In genomic region chr19:5874969-5875480, GRCm38 (mm10) we compare ENCODE assay signal across 8 mouse cellular contexts. TPM values are rescaled to one million over a fixed set of nuclear protein-coding genes. Genes with fewer than 3 reads are reported as not detected.
DNase-seq lines count a peak whose midpoint lies in the region; ATAC-seq lines count a peak whose summit lies in the region.

Gene Frmd8, minus strand, starts transcription at chr19:5875274.

- peaks cover 22 to 56% of the 10 kb centered on the region in 2 experiments for H3K4me1 ChIP-seq in heart, embryonic 14.5 days (ENCODE audit: control insufficient read depth in 2 of 2, insufficient read depth in 2 of 2, low read length in 2 of 2)
- peaks cover 83% of the 10 kb centered on the region for H3K4me1 ChIP-seq in liver, embryonic 13.5 days (replicated peaks)
- H3K4me1 ChIP-seq in stomach, embryonic 16.5 days (ENCODE audit: control insufficient read depth, insufficient read depth, low read length), result peaks cover 34% of the 10 kb centered on the region

- under 1% methylated on average over 37 of the region's 37 CpGs for WGBS in heart, embryonic 14.5 days
- WGBS in liver, embryonic 13.5 days (ENCODE audit: insufficient replicate concordance), result under 1% methylated on average over 37 of the region's 37 CpGs
- WGBS in stomach, embryonic 16.5 days, result under 1% methylated on average over 37 of the region's 37 CpGs

- peak within 1 kb of the TSS; percentile 71 to 96 for H3K4me3 ChIP-seq in heart, embryonic 14.5 days (ENCODE audit: control insufficient read depth in 1 of 2, insufficient read depth in 1 of 2, low read depth in 1 of 2, low read length in 2 of 2)
- H3K4me3 ChIP-seq in liver, embryonic 13.5 days (replicated peaks), result peak within 1 kb of the TSS; percentile 70
- H3K4me3 ChIP-seq in stomach, embryonic 16.5 days (replicated peaks; ENCODE audit: low read length), result peak within 1 kb of the TSS; percentile 71

- DNase-seq in c-Kit-negative CD71-positive TER-119-positive erythroid progenitor cells, embryonic 14.5 days (ENCODE audit: low read depth, low spot score), result peak; percentile 80
- peak; percentile 95 for DNase-seq in fibroblast of lung, adult 2 months (ENCODE audit: low read depth)
- DNase-seq in kidney, postnatal 14 days, result peak; percentile 97
- peak; percentile 89 for DNase-seq in liver, embryonic 13.5 days
- DNase-seq in neural tube, embryonic 10.5 days (ENCODE audit: extremely low spot score, low spot score), result peak; percentile 91

- H3K9ac ChIP-seq in heart, embryonic 14.5 days (ENCODE audit: low read length), result peak within 1 kb of the TSS; percentile 85
- peak within 1 kb of the TSS; percentile 79 for H3K9ac ChIP-seq in liver, embryonic 13.5 days
- peak within 1 kb of the TSS; percentile 83 for H3K9ac ChIP-seq in stomach, embryonic 16.5 days (ENCODE audit: low read length)

- peak; percentile 75 for ATAC-seq in CD4-positive, CD25-positive, alpha-beta regulatory T cell, adult 4 months
- peak; percentile 68 for ATAC-seq in heart, embryonic 14.5 days (ENCODE audit: insufficient number of reproducible peaks, insufficient read depth, low FRiP score, low read depth)
- ATAC-seq in liver, embryonic 13.5 days (ENCODE audit: low read depth), result peak; percentile 82
- peak; percentile 85 for ATAC-seq in stomach, embryonic 16.5 days (ENCODE audit: insufficient read depth, low FRiP score)

- peak within 1 kb of the TSS; percentile 53 to 64; a peak in 3 of 4 replicates for H3K27ac ChIP-seq in heart, embryonic 14.5 days (replicated peaks in 1 of 2; ENCODE audit: control insufficient read depth in 1 of 2, insufficient read depth in 1 of 2, low read depth in 2 of 2, low read length in 2 of 2)
- peak within 1 kb of the TSS; percentile 61 for H3K27ac ChIP-seq in liver, embryonic 13.5 days
- H3K27ac ChIP-seq in stomach, embryonic 16.5 days (ENCODE audit: low read length), result peak within 1 kb of the TSS; percentile 70

- peaks cover 21% of the 10 kb centered on the region for H3K36me3 ChIP-seq in heart, embryonic 14.5 days (ENCODE audit: control insufficient read depth, insufficient read depth, low read length)
- H3K36me3 ChIP-seq in liver, embryonic 13.5 days, result peaks cover 6% of the 10 kb centered on the region
- H3K36me3 ChIP-seq in stomach, embryonic 16.5 days (ENCODE audit: control insufficient read depth, insufficient read depth, low read length), result no peaks in the 10 kb centered on the region

- no peaks in the 10 kb centered on the region for H3K9me3 ChIP-seq in heart, embryonic 14.5 days (ENCODE audit: control insufficient read depth, low read length)
- H3K9me3 ChIP-seq in liver, embryonic 13.5 days (replicated peaks), result no peaks in the 10 kb centered on the region
- H3K9me3 ChIP-seq in stomach, embryonic 16.5 days (replicated peaks; ENCODE audit: control insufficient read depth, low read length), result no peaks in the 10 kb centered on the region

- peak within 1 kb of the TSS; percentile 96 for H3K4me2 ChIP-seq in heart, embryonic 14.5 days (ENCODE audit: low read length)
- peak within 1 kb of the TSS; percentile 90 for H3K4me2 ChIP-seq in liver, embryonic 13.5 days
- peak within 1 kb of the TSS; percentile 92 for H3K4me2 ChIP-seq in stomach, embryonic 16.5 days (ENCODE audit: low read depth, low read length)

- no peaks in the 10 kb centered on the region for H3K27me3 ChIP-seq in heart, embryonic 14.5 days (ENCODE audit: control insufficient read depth, insufficient read depth, low read length)
- H3K27me3 ChIP-seq in liver, embryonic 13.5 days, result no peaks in the 10 kb centered on the region
- H3K27me3 ChIP-seq in stomach, embryonic 16.5 days (ENCODE audit: control insufficient read depth, insufficient read depth, low read length), result no peaks in the 10 kb centered on the region

RNA-seq across cellular contexts. Expression of gene Frmd8, which starts in this region (rescaled TPM):
- 10 to 100 TPM; 62.6 to 85.3 TPM for polyA plus RNA-seq in CD4-positive, CD25-positive, alpha-beta regulatory T cell, adult 4 months (2017; shearing (Covaris generic))
- polyA plus RNA-seq in heart, embryonic 14.5 days (2014; fragmentation: Nextera tagmentation; extraction: Ambion mirVana), result 18.5 and 19.2 TPM in 2 replicates
- polyA plus RNA-seq in liver, embryonic 13.5 days (2015; fragmentation: Nextera tagmentation; extraction: Ambion mirVana), result 13.9 and 15.8 TPM in 2 replicates
- 27.4 and 29.5 TPM in 2 replicates for polyA plus RNA-seq in stomach, embryonic 16.5 days (2015; fragmentation: Nextera tagmentation; extraction: Ambion mirVana)

Comparison
In these comparisons a context has a peak if more than half of its experiments do, and no peak if none do; other contexts are left out.
1. Peak in every context shown above with its lines: DNase-seq, ATAC-seq, H3K4me3 ChIP-seq and H3K27ac ChIP-seq.